Mouse (Mus musculus) layer of hippocampus, postnatal 14 days (tissue): ENCODE results near the gene Mgat2. TPM values are rescaled to one million over a fixed set of nuclear protein-coding genes. Genes with fewer than 3 reads are reported as not detected.

Experiments
- DNase-seq, 2 experiments: peaks; one replicate each; pipeline ENCODE4 v3.0.0; 2021 to 2022; ENCODE audit warnings: low spot score in 2 of 2, mixed read lengths in 1 of 2
- total RNA-seq, 2 experiments: library from RNA; stranded (reverse); gene quantifications; 2 replicates each; pipeline ENCODE4 v1.2.3; 2021

Gene Mgat2
- total RNA-seq, 2 experiments from 2014 or later, result 30.1 to 31.6 TPM

DNA sequence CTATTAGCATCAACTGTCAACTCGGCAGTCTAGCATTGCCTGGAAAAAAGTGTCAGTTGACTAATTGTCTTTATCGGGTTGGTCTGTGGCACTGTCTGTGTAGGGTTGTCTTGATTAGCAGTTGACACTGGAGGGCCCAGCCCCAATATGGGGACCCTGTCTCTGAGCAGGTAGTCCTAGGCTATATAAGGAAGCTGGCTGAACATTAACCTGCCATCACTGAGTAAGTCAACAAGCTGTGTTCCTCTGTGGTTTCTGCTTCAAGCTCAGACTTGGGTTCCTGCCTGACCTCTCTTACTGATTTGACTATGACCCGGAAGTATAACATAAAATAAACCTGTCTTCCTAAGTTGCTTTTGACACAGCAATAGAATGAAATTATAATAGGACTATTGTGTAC, 8.0 kb upstream of the Mgat2 start:
- no peak for DNase-seq

GRCm38 (mm10) chr12:69177526-69177925, 6.4 kb upstream of the Mgat2 start:
- DNase-seq, result no peak

DNA sequence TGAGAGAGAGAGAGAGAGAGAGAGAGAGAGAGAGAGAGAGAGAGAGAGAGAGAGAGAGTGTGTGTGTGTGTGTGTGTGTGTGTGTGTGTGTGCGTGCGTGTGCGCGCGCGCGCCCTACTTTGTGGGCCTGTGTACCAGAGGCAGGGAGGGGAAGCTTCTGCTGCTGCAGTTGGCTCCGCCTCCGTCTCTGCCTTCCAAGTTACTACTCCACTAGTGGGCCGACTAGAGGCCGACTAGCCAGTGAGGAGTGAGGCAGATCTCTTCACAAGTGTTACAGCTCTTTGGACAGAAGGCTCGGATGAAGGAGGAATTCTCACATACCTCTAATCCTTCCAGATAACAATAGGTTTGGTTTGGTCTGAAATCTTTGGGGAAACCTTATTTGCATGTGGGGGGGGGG, 4.6 kb upstream of the Mgat2 start:
- no peak for DNase-seq

DNA sequence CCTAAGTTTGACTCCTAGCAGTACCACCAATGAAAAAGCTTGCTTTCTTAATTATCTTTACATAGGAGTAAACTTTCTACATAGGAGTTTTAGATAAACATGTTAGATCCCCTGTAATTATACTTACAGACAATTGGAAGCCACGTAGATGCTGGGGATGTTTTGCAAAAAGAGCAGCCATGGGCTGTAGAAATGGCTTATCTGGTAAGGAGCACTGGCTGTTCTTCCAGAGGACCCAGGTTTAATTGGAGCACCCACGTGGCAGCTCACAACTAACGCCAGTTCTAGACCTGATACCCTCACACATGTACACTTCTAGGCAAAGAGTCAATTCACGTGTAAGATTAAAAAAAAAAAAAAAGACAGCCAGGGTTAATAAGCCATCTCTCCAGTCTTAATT, 2.2 kb upstream of the Mgat2 start:
- DNase-seq, result no peak

DNA sequence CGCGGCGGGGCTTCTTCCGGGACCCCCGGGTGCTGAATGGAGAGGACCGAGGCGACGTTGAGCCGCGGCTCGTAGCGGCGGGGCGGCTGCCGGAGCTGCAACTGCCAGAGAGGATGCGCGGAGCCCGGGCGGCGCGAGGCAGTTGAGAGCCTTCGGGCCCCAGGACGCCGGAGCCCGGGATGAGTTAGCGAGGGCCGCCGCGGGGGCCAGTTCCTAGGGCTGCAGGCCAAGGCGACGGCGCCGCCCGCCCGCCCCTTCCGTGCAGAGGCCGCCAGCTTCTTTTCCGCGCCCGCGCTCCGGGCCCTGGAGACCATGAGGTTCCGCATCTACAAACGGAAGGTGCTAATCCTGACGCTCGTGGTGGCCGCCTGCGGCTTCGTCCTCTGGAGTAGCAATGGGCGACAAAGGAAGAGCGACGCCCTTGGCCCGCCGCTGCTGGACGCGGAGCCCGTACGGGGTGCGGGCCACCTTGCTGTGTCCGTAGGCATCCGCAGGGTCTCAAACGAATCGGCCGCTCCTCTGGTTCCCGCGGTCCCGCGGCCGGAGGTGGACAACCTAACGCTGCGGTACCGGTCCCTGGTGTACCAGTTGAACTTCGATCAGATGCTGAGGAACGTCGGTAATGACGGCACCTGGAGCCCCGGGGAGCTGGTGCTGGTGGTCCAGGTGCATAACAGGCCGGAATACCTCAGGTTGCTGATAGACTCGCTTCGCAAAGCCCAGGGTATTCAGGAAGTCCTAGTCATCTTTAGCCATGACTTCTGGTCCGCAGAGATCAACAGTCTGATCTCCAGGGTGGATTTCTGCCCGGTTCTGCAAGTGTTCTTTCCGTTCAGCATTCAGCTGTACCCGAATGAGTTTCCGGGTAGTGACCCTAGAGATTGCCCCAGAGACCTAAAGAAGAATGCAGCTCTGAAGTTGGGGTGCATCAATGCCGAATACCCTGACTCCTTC, 662 bp downstream of the Mgat2 start:
- peak in 1 of 2 experiments; percentile 47 for DNase-seq

- DNase-seq, result no peak
Observed at GRCm38 (mm10) chr12:69185371-69185770, 1.4 kb downstream of the Mgat2 start.

DNA sequence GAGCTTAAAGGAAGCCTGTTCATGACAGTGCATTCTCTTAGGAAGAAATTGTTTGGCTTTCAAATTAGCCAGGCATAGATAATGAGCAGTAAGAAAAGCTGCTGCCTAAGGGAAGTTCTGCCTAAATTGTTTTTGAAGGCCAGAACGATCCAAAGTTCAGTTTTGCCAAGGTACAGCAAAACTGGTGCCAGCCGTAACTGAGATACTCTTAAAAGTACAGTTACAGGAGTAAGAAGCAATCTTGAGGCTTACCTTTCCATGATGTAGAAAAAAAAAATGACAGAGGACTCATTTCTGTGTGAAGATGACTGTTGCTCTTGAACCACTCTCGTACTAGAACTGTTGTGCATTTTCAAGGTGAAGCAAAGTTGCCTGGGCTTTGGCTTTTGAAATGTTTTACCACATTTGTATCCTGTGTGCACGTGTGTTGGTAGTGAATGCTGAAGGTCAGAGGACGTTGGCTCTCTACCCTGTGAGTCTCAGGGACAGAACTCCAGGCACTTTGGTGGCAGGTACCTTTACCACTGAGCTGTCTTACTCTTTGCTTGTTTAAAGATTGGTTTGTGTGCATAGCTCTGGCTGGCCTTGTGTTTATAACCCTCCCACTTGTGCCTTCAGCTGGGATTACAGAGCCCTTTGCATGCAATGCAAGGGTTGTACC, 3.0 kb downstream of the Mgat2 start:
- DNase-seq, result no peak

- no peak for DNase-seq
Observed at GRCm38 (mm10) chr12:69190074-69190473, 6.1 kb downstream of the Mgat2 start.

DNA sequence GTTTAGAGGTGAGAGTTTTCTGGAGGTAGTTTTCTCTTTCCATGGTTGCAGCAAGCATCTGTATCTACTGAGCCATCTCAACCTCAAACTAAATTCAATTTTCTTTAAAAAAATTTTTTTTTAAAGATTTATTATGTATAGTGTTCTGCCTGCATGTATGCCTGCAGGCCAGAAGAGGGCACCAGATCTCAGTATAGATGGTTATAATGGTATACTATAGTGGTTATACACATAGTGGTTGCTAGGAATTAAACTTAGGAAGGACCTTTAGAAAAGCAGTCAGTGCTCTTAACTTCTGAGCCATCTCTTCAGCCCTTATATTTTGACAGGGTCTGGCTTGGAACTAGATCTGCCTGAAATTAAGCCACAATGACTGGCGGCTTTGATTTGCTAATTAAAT, 6.6 kb downstream of the Mgat2 start:
- DNase-seq, result no peak

GRCm38 (mm10) chr12:69191396-69191795, 7.4 kb downstream of the Mgat2 start:
- DNase-seq, result no peak

- no peak for DNase-seq
Observed at GRCm38 (mm10) chr12:69192637-69193036, 8.7 kb downstream of the Mgat2 start.

DNA sequence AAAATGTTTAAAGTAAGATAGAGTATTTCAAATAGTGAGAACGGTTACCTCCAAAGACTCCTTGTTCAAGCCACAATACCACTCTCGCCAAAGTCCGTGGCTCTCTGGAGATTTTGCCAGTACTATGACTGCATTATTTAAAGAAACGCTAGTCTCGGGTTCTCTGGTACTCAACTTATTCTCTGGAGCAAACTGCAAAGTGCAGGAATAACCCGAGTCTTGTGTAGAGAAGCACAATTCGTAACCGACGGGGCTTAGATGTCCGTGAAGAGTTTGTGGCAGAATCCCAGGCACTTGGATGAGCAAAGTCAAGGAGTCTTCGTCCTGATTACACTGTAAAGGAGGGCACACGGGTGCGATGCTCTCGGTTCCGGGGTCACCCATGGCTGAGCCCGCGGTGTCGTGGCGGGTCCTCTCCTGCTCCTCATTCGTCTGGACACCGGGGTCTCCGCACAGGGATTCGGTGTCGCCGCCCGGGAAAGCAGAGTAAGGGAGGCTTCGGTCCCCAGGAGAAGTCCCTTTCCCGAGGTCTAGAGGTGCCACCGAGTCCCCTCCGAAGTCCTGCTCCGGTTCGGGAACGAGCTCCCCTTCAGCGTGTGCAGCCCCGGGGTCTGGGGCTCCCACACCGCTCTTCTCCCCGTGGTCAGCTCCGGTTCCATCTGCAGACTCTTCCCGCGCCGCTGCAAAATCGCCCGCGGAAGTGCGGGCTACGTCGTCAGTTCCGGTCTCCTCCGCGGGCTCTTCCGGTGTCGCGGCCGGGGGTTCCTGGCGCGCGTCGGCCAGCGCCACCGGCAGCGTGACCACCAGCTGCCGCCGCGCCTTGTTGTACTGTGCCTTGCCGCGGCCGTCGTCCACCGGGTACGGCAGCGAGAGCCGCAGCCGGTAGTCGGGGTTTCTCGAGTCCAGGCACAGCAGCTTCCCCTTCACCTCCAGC, 12.8 kb downstream of the Mgat2 start, which contains the start of gene Gm49383:
Gene Gm49383, minus strand, starts transcription at position 661 of the 934 bp plus-strand sequence.
- peak; percentile 64 to 66 for DNase-seq

DNA sequence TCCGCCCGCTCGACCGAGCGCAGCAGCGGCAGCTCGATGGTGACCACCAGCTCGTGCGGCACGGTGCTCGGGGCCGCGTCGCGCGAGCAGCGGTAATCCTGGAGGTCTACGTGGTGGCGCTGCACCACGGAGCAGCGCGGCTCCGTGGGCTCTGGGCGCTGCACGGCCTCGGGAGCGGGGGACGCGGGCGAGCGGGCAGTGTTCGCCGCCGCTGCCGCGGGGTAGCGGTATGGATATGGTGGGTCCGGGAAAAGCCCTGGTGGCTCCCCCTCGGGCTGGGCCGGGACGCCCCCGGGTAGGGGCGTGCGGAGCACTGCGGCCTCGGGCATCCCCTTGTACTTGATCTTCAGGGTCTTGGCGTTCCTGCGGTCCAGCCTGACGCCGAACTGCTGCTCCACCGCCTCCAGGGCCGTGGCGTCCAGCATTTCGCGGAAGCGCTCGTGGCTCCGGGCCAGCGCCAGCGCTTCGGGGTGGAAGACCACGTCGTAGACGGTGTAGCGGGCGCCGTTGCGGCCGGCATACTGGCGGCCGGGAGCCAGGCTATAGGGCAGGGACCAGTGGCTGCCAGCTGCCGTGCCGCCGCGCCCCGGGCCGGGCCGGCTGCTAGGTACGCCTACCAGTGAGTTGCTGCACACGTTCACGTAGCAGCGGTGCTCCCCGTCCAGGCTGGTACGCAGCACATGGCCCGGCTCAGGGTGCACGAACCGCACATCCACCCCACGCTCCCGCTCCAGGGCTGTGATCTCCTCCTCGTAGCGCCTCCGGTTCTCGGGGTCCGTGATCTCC, 13.6 kb downstream of the Mgat2 start:
- peak; percentile 40 to 43 for DNase-seq

DNA sequence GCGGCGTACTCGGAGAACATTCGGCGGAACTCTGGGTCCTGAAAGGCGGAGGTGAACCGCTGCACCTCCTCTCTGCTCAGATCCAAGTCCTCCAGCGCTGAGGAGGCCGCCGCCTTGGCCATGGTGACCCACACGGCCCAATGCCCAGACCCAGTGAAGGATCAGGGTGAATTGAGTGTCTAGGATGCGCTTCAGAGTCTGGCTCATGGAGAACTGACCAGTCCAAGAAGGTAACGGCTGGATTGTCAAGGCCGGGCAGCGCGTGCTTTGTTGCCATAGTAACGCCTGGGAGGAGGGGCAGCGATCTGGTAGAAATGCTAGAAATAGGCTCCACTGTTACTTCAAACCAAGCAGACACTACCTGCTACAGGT, 14.2 kb downstream of the Mgat2 start, which contains the start of gene Dnaaf2:
Gene Dnaaf2, minus strand, starts transcription at position 266 of the 372 bp plus-strand sequence.
- DNase-seq, result peak; percentile 61 to 69

DNA sequence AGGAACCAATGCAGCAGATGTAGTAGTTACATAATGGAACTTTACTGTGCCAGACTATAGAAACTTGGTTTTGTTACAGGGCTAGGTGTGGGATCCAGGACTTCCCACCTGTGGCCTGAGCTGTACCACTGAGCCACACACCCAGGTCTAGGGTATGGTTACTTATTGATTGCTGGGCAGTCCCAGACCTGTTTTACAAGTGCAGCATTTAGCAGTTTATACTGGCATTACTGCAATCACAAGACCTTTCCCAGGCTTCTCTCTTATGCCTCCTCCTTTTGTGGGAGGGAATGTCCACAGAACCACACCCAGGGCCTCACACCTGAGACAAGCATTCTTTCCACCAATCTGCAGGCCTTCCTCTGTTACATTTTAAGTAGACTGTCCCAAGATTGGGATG, 15.0 kb downstream of the Mgat2 start:
- no peak for DNase-seq

- DNase-seq, result peak in 1 of 2 experiments; percentile 40
Observed at GRCm38 (mm10) chr12:69204052-69204833, 20.3 kb downstream of the Mgat2 start, which contains the start of gene Gm49384. Gene Gm49384 (minus strand): TSS chr12:69204267.

GRCm38 (mm10) chr12:69207396-69207795, 23.4 kb downstream of the Mgat2 start:
- DNase-seq, result no peak

DNA sequence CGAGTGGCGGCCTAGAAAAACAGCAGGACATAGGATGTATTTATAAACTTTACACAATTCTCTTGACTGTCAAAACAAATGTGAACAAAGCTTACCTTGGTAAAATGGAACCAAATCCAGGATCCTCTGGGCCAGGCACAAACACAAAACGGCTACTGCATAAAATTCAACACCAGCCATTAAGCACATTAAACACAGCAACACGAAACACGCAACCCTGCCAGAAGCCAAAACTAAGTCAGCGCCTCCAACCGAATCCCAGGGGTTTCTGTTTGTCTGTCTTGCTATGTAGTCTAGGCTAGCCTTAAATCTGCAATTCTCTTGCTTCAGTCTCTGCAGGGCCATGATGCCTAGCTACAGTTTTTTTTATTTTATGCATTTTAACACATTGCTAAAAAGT, 24.0 kb downstream of the Mgat2 start:
- no peak for DNase-seq

DNA sequence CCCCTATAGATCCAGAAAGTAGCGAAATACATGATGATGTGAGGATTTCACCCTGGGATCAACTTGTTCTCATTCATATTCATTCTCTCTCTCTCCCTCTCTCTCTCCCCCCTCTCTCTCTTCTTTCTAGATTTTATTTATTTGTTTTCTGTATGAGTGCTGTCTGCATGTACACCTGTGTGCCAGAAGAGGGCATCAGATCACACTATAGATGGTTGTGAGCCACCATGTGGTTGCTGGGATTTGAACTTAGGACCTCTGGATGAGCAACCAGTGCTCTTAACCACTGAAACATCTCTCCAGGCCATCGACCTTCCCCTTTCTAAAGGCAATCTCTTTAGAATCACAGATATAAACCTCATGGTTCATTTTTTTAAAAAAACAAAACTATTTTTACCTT, 24.6 kb downstream of the Mgat2 start:
- no peak for DNase-seq
